Mouse (Mus musculus) liver, embryonic 14.5 days (tissue): ENCODE measurements at regions not wholly inside any gene's neighbourhood (a gene's known extent, or its start where the extent isn't known, plus 50 kb on each side); places are given as distances from the start of the nearest gene placed in this dataset.
A peak's percentile ranks its signal among the peaks of the same experiment; 100 is the strongest.

Experiments
- ATAC-seq: fragments of 200-750 bp; cut with Nextera tagmentation; 2 replicates; pipeline ENCODE4 v1.8.0; 2017; ENCODE audit warnings: moderate number of reproducible peaks, mild to moderate bottlenecking, moderate library complexity; ENCODE audit not compliant: insufficient read depth
- DNase-seq, 3 experiments: peaks; one replicate each; pipeline ENCODE4 v3.0.0-alpha.2; 2012 to 2013; ENCODE audit warnings: low read depth in 3 of 3, low spot score in 3 of 3
- H3K27ac ChIP-seq: fragments of 300-500 bp; sonication (generic); 2 replicates; pipeline ENCODE4 v1.5.1; 2014; ENCODE audit warnings: moderate library complexity, mild to moderate bottlenecking, control low read depth, inconsistent platforms
- H3K27me3 ChIP-seq: fragments of 300-500 bp; sonication (generic); 2 replicates; pipeline ENCODE4 v1.6.1; 2014; ENCODE audit warnings: mild to moderate bottlenecking, low read length, moderate library complexity; ENCODE audit not compliant: control insufficient read depth, insufficient read depth
- H3K36me3 ChIP-seq: fragments of 300-500 bp; sonication (generic); replicated peaks from 2 replicates; pipeline ENCODE4 v1.6.1; 2014; ENCODE audit warnings: low read depth; ENCODE audit not compliant: control insufficient read depth, insufficient read depth
- H3K4me1 ChIP-seq, 2 experiments: fragments of 200-500 bp in 1 of 2; fragments of 300-500 bp in 1 of 2; sonication (generic) in 1 of 2; replicated peaks; 2 replicates each; pipeline ENCODE4 v1.6.1; 2012 to 2014; ENCODE audit warnings: antibody characterized with exemption in 1 of 2, inconsistent platforms in 1 of 2, low read length in 1 of 2; ENCODE audit not compliant: control insufficient read depth in 2 of 2, insufficient read depth in 2 of 2
- H3K4me2 ChIP-seq: fragments of 300-500 bp; sonication (generic); 2 replicates; pipeline ENCODE4 v1.6.1; 2014; ENCODE audit warnings: low read depth, mild to moderate bottlenecking, control low read depth, moderate library complexity
- H3K4me3 ChIP-seq, 2 experiments: fragments of 200-500 bp in 1 of 2; fragments of 300-500 bp in 1 of 2; sonication (generic) in 1 of 2; 2 replicates each; pipeline ENCODE4 v1.5.1; 2012 to 2014; ENCODE audit warnings: low read depth in 2 of 2, low read length in 2 of 2, mild to moderate bottlenecking in 2 of 2, control low read depth in 1 of 2, inconsistent platforms in 1 of 2, moderate library complexity in 1 of 2; ENCODE audit not compliant: insufficient read depth in 1 of 2
- H3K9ac ChIP-seq: fragments of 300-500 bp; sonication (generic); replicated peaks from 2 replicates; pipeline ENCODE4 v1.6.1; 2014; ENCODE audit warnings: mild to moderate bottlenecking, control low read depth, moderate library complexity
- H3K9me3 ChIP-seq: fragments of 300-500 bp; sonication (generic); 2 replicates; pipeline ENCODE4 v1.6.1; 2016; ENCODE audit warnings: low read length, mixed read lengths; ENCODE audit not compliant: control insufficient read depth
- CTCF ChIP-seq: IDR thresholded peaks from 2 replicates; pipeline ENCODE4 v1.5.1; 2016; ENCODE audit warnings: antibody characterized with exemption, low read depth, control low read depth
- EP300 ChIP-seq: IDR thresholded peaks from 2 replicates; pipeline ENCODE4 v1.6.1; 2016; ENCODE audit warnings: antibody characterized with exemption, low read depth
- WGBS: fragments of 180-500 bp; shearing (Covaris S2); extraction: QIAGEN DNeasy Blood & Tissue Kit; methylation state at CpG from one replicate; pipeline ENCODE4 v1.1.7; 2014; ENCODE audit not compliant: insufficient replicate concordance; 5-methylcytosine and 5-hydroxymethylcytosine counted together

GRCm38 (mm10) chr13:107329348-107329747 lies 307.4 kb upstream of the Kif2a start:
- ATAC-seq, result no peak
- Histone ChIP-seq H3K4me3 (no peak overlapping the region), H3K4me1 (no peaks in the 10 kb centered on the region), H3K36me3 (no peaks in the 10 kb centered on the region), H3K9me3 (no peaks in the 10 kb centered on the region), H3K27me3 (no peaks in the 10 kb centered on the region), H3K4me2 (no peak overlapping the region), H3K9ac (no peak overlapping the region), H3K27ac (no peak overlapping the region)
- 48% methylated on average over 5 of the region's 5 CpGs for WGBS
- DNase-seq, result no peak
- TF ChIP-seq EP300, result no peak
- TF ChIP-seq CTCF, result no peak

GRCm38 (mm10) chr13:107325707-107326495 lies 304.0 kb upstream of the Kif2a start:
- TF ChIP-seq CTCF (peak; percentile 69), EP300 (no peak)
- Histone ChIP-seq H3K4me1 (no peaks in the 10 kb centered on the region), H3K27ac (no peak overlapping the region), H3K9me3 (no peaks in the 10 kb centered on the region), H3K36me3 (no peaks in the 10 kb centered on the region), H3K4me2 (no peak overlapping the region), H3K4me3 (no peak overlapping the region), H3K9ac (no peak overlapping the region), H3K27me3 (no peaks in the 10 kb centered on the region)
- WGBS, result 36% methylated on average over 3 of the region's 3 CpGs
- ATAC-seq (no peak), DNase-seq (peak in 1 of 3 experiments; percentile 3)

- Histone ChIP-seq H3K9ac (no peak overlapping the region), H3K27me3 (no peaks in the 10 kb centered on the region), H3K27ac (no peak overlapping the region), H3K4me1 (no peaks in the 10 kb centered on the region), H3K4me3 (no peak overlapping the region), H3K36me3 (no peaks in the 10 kb centered on the region), H3K9me3 (no peaks in the 10 kb centered on the region), H3K4me2 (no peak overlapping the region)
- no peak for DNase-seq
- WGBS, result 76% methylated on average over 7 of the region's 7 CpGs
- no peak for ATAC-seq
- no peak for TF ChIP-seq EP300
- TF ChIP-seq CTCF, result no peak
Observed at GRCm38 (mm10) chr13:107314746-107315145, 292.8 kb upstream of the Kif2a start.

GRCm38 (mm10) chr13:107308958-107309639 lies 287.2 kb upstream of the Kif2a start:
- no peak overlapping the region for H3K9ac ChIP-seq
- no peak overlapping the region for H3K27ac ChIP-seq
- ATAC-seq (no peak), DNase-seq (no peak)
- H3K36me3 ChIP-seq, result no peaks in the 10 kb centered on the region
- 51% methylated on average over 6 of the region's 6 CpGs for WGBS
- H3K4me3 ChIP-seq, result no peak overlapping the region
- no peaks in the 10 kb centered on the region for H3K4me1 ChIP-seq
- H3K27me3 ChIP-seq, result no peaks in the 10 kb centered on the region
- H3K4me2 ChIP-seq, result no peak overlapping the region
- TF ChIP-seq CTCF, result no peak
- TF ChIP-seq EP300, result no peak
- no peaks in the 10 kb centered on the region for H3K9me3 ChIP-seq

DNA sequence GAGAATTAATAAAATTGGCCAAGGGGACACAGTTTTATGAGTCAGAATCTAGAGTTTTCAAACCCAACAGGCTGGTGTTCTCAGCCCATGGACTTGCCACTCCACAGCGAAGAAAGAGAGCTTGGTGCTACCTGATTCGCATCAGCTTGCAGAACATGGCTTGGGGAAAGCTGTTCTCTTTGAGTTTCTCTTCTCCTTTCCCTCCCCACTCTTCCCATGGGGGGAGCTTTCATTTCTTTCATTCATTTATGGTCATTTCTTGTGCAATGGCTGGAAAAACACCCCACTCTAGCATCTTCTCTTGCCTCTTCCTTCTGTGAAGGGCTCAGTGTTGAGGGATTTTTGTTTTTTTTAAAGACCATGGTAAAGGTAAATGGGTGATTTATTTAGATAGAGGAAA lies 286.5 kb upstream of the Kif2a start:
- no peak overlapping the region for H3K4me3 ChIP-seq
- H3K4me1 ChIP-seq, result no peaks in the 10 kb centered on the region
- H3K27me3 ChIP-seq, result no peaks in the 10 kb centered on the region
- H3K9ac ChIP-seq, result no peak overlapping the region
- no peak overlapping the region for H3K4me2 ChIP-seq
- no peak overlapping the region for H3K27ac ChIP-seq
- TF ChIP-seq CTCF (no peak), EP300 (no peak)
- no peaks in the 10 kb centered on the region for H3K36me3 ChIP-seq
- H3K9me3 ChIP-seq, result no peaks in the 10 kb centered on the region
- DNase-seq (no peak), ATAC-seq (no peak)
- WGBS, result 66% methylated on average over 2 of the region's 2 CpGs
